Mouse (Mus musculus) embryo, embryonic 11 days (tissue): ENCODE results near the gene Hspa1a.
"Not testable (repeated sequence)": the region's sequence is repeated elsewhere in the genome, so short reads cannot be mapped to it uniquely, and the experiment has no call there.

Source experiments
- DNase-seq: peaks from one replicate; pipeline ENCODE4 v3.0.0-alpha.2; 2015

The Hspa1a gene

GRCm38 (mm10) chr17:34962841-34963240 is 9.1 kb downstream of the Hspa1a start:
- no peak for DNase-seq

- no peak for DNase-seq
These were observed 9.8 kb downstream of the Hspa1a start for GRCm38 (mm10) chr17:34962125-34962524.

- DNase-seq, result no peak
These were observed 11.1 kb downstream of the Hspa1a start for GRCm38 (mm10) chr17:34960702-34961493.

GRCm38 (mm10) chr17:34959881-34960515 is 12.0 kb downstream of the Hspa1a start:
- peak; percentile 43 for DNase-seq

GRCm38 (mm10) chr17:34959130-34959778 is 12.7 kb downstream of the Hspa1a start, which contains the start of gene Hspa1b:
Gene Hspa1b, minus strand, starts transcription at chr17:34959238.
- DNase-seq, result peak; percentile 89

- not testable (repeated sequence) for DNase-seq
These were observed 13.2 kb downstream of the Hspa1a start for GRCm38 (mm10) chr17:34958734-34959129.

GRCm38 (mm10) chr17:34957966-34958365 is 14.0 kb downstream of the Hspa1a start:
- not testable (repeated sequence) for DNase-seq

- DNase-seq, result not testable (repeated sequence)
These were observed 14.7 kb downstream of the Hspa1a start for GRCm38 (mm10) chr17:34957291-34957690.

- DNase-seq, result peak; percentile 19
These were observed 15.6 kb downstream of the Hspa1a start for GRCm38 (mm10) chr17:34956340-34956739.

GRCm38 (mm10) chr17:34955884-34956283 is 16.1 kb downstream of the Hspa1a start:
- DNase-seq, result no peak

- DNase-seq, result no peak
These were observed 17.1 kb downstream of the Hspa1a start for GRCm38 (mm10) chr17:34954831-34955230.

GRCm38 (mm10) chr17:34953904-34954303 is 18.1 kb downstream of the Hspa1a start:
- no peak for DNase-seq

GRCm38 (mm10) chr17:34953258-34953657 is 18.7 kb downstream of the Hspa1a start:
- DNase-seq, result no peak

GRCm38 (mm10) chr17:34952378-34953040 is 19.4 kb downstream of the Hspa1a start:
- peak; percentile 89 for DNase-seq

GRCm38 (mm10) chr17:34951636-34952377 is 20.1 kb downstream of the Hspa1a start:
- DNase-seq, result peak; percentile 13

- peak; percentile 17 for DNase-seq
These were observed 21.2 kb downstream of the Hspa1a start for GRCm38 (mm10) chr17:34950514-34951455.

GRCm38 (mm10) chr17:34949553-34949969 is 22.4 kb downstream of the Hspa1a start:
- peak; percentile 32 for DNase-seq

- peak; percentile 16 for DNase-seq
These were observed 23.0 kb downstream of the Hspa1a start for GRCm38 (mm10) chr17:34948721-34949552.

GRCm38 (mm10) chr17:34947606-34948005 is 24.4 kb downstream of the Hspa1a start:
- DNase-seq, result peak; percentile 58

- no peak for DNase-seq
These were observed 25.3 kb downstream of the Hspa1a start for GRCm38 (mm10) chr17:34946486-34947140.
